Mouse (Mus musculus): ENCODE data around the gene Tbx4. TPM values are rescaled to one million over a fixed set of nuclear protein-coding genes. Genes with fewer than 3 reads are reported as not detected.

Tbx4 gene
- polyA plus RNA-seq, 1 experiment = 0.25 TPM

GRCm38 (mm10) chr11:85917993-85918325, 31.7 kb downstream of the Tbx4 start:
- Histone ChIP-seq H3K4me1 (ENCODE audit: control insufficient read depth, insufficient read depth, low read length) (no peaks in the 10 kb centered on the region), H3K27ac (ENCODE audit: insufficient read depth, low read length) (no peak overlapping the region), H3K27me3 (ENCODE audit: control insufficient read depth, insufficient read depth, low read length) (no peaks in the 10 kb centered on the region; the same call in 1 of the 2 replicates), H3K4me3 (replicated peaks; ENCODE audit: insufficient read depth, low read depth, low read length) (no peak overlapping the region)
- no peak for DNase-seq
- no peak for TF ChIP-seq POLR2A (IDR thresholded peaks at IDR 0.05; ENCODE audit: borderline replicate concordance, insufficient read depth, low read length)
- no peak for TF ChIP-seq CTCF (IDR thresholded peaks at IDR 0.05; ENCODE audit: borderline replicate concordance, insufficient read depth, low read depth, low read length)
- 53% methylated on average over 11 of the region's 11 CpGs for WGBS

- no peak overlapping the region for H3K27ac ChIP-seq (ENCODE audit: insufficient read depth, low read length)
Measured at GRCm38 (mm10) chr11:85918388-85918940, 32.2 kb downstream of the Tbx4 start.

GRCm38 (mm10) chr11:85925294-85925743, 39.1 kb downstream of the Tbx4 start:
- H3K4me1 ChIP-seq (ENCODE audit: control insufficient read depth, insufficient read depth, low read length) = no peaks in the 10 kb centered on the region
- no peak overlapping the region for H3K4me3 ChIP-seq (replicated peaks; ENCODE audit: insufficient read depth, low read depth, low read length)
- TF ChIP-seq POLR2A (IDR thresholded peaks at IDR 0.05; ENCODE audit: borderline replicate concordance, insufficient read depth, low read length) (no peak), CTCF (IDR thresholded peaks at IDR 0.05; ENCODE audit: borderline replicate concordance, insufficient read depth, low read depth, low read length) (no peak)
- DNase-seq = peak; percentile 10 to 45
- no peak overlapping the region for H3K27ac ChIP-seq (ENCODE audit: insufficient read depth, low read length)
- WGBS = 7% methylated on average over 19 of the region's 19 CpGs
- peaks cover 2% of the 10 kb centered on the region; the same call in 1 of the 2 replicates for H3K27me3 ChIP-seq (ENCODE audit: control insufficient read depth, insufficient read depth, low read length)

More at GRCm38 (mm10) chr11:85918388-85918940, 32.2 kb downstream of the Tbx4 start:
- no peaks in the 10 kb centered on the region for H3K4me1 ChIP-seq (ENCODE audit: control insufficient read depth, insufficient read depth, low read length)
- TF ChIP-seq CTCF (IDR thresholded peaks at IDR 0.05; ENCODE audit: borderline replicate concordance, insufficient read depth, low read depth, low read length) (no peak), POLR2A (IDR thresholded peaks at IDR 0.05; ENCODE audit: borderline replicate concordance, insufficient read depth, low read length) (no peak)
- no peaks in the 10 kb centered on the region; the same call in 1 of the 2 replicates for H3K27me3 ChIP-seq (ENCODE audit: control insufficient read depth, insufficient read depth, low read length)
- no peak overlapping the region for H3K4me3 ChIP-seq (replicated peaks; ENCODE audit: insufficient read depth, low read depth, low read length)
- DNase-seq = no peak
- WGBS = 63% methylated on average over 10 of the region's 10 CpGs

GRCm38 (mm10) chr11:85926287-85926764, 40.1 kb downstream of the Tbx4 start:
- H3K4me3 ChIP-seq (replicated peaks; ENCODE audit: insufficient read depth, low read depth, low read length) = no peak overlapping the region
- TF ChIP-seq CTCF (IDR thresholded peaks at IDR 0.05; ENCODE audit: borderline replicate concordance, insufficient read depth, low read depth, low read length) = no peak
- no peak for TF ChIP-seq POLR2A (IDR thresholded peaks at IDR 0.05; ENCODE audit: borderline replicate concordance, insufficient read depth, low read length)

GRCm38 (mm10) chr11:85928106-85928505, 41.9 kb downstream of the Tbx4 start:
- Histone ChIP-seq H3K27ac (ENCODE audit: insufficient read depth, low read length) (no peak overlapping the region), H3K4me1 (ENCODE audit: control insufficient read depth, insufficient read depth, low read length) (no peaks in the 10 kb centered on the region), H3K4me3 (replicated peaks; ENCODE audit: insufficient read depth, low read depth, low read length) (no peak overlapping the region), H3K27me3 (ENCODE audit: control insufficient read depth, insufficient read depth, low read length) (peaks cover 2% of the 10 kb centered on the region; the same call in 1 of the 2 replicates)
- 86% methylated on average over 4 of the region's 4 CpGs for WGBS
- TF ChIP-seq CTCF (IDR thresholded peaks at IDR 0.05; ENCODE audit: borderline replicate concordance, insufficient read depth, low read depth, low read length) (no peak), POLR2A (IDR thresholded peaks at IDR 0.05; ENCODE audit: borderline replicate concordance, insufficient read depth, low read length) (no peak)
- no peak for DNase-seq

More at GRCm38 (mm10) chr11:85926287-85926764, 40.1 kb downstream of the Tbx4 start:
- H3K27me3 ChIP-seq (ENCODE audit: control insufficient read depth, insufficient read depth, low read length) = peaks cover 2% of the 10 kb centered on the region; the same call in 1 of the 2 replicates
- no peak overlapping the region for H3K27ac ChIP-seq (ENCODE audit: insufficient read depth, low read length)
- DNase-seq = no peak
- H3K4me1 ChIP-seq (ENCODE audit: control insufficient read depth, insufficient read depth, low read length) = no peaks in the 10 kb centered on the region
- 14% methylated on average over 16 of the region's 16 CpGs for WGBS

- H3K4me1 ChIP-seq (ENCODE audit: control insufficient read depth, insufficient read depth, low read length) = no peaks in the 10 kb centered on the region
- 59% methylated on average over 6 of the region's 6 CpGs for WGBS
- peaks cover 2% of the 10 kb centered on the region; the same call in 1 of the 2 replicates for H3K27me3 ChIP-seq (ENCODE audit: control insufficient read depth, insufficient read depth, low read length)
- no peak overlapping the region for H3K4me3 ChIP-seq (replicated peaks; ENCODE audit: insufficient read depth, low read depth, low read length)
- no peak for DNase-seq
- TF ChIP-seq CTCF (IDR thresholded peaks at IDR 0.05; ENCODE audit: borderline replicate concordance, insufficient read depth, low read depth, low read length) (no peak), POLR2A (IDR thresholded peaks at IDR 0.05; ENCODE audit: borderline replicate concordance, insufficient read depth, low read length) (no peak)
- H3K27ac ChIP-seq (ENCODE audit: insufficient read depth, low read length) = no peak overlapping the region
Measured at GRCm38 (mm10) chr11:85929651-85930050, 43.4 kb downstream of the Tbx4 start.

- Histone ChIP-seq H3K4me3 (replicated peaks; ENCODE audit: insufficient read depth, low read depth, low read length) (no peak overlapping the region), H3K4me1 (ENCODE audit: control insufficient read depth, insufficient read depth, low read length) (no peaks in the 10 kb centered on the region), H3K27me3 (ENCODE audit: control insufficient read depth, insufficient read depth, low read length) (no peaks in the 10 kb centered on the region), H3K27ac (ENCODE audit: insufficient read depth, low read length) (no peak overlapping the region)
- DNase-seq = no peak
- 44% methylated on average over 7 of the region's 7 CpGs for WGBS
- no peak for TF ChIP-seq CTCF (IDR thresholded peaks at IDR 0.05; ENCODE audit: borderline replicate concordance, insufficient read depth, low read depth, low read length)
- no peak for TF ChIP-seq POLR2A (IDR thresholded peaks at IDR 0.05; ENCODE audit: borderline replicate concordance, insufficient read depth, low read length)
Measured at GRCm38 (mm10) chr11:85941785-85942570, 55.8 kb downstream of the Tbx4 start.
